20 mouse cellular contexts compared by ENCODE assay signal in genomic region chr1:182271632-182272031, GRCm38 (mm10). TPM values are rescaled to one million over a fixed set of nuclear protein-coding genes. Genes with fewer than 3 reads are reported as not detected.
DNase-seq lines count a peak whose midpoint lies in the region; ATAC-seq and TF ChIP-seq lines count a peak whose summit lies in the region.
"Had no signal": no experiment of that assay in that cellular context is flagged by ENCODE, and none has a peak within 500 bp of the region (broad histone marks: within the 10 kb centered on the region; RNA-seq: fewer than 3 reads in every experiment).

No protein-coding gene starts in this region.

- WGBS in liver, embryonic 16.5 days (ENCODE audit: insufficient replicate concordance), result 70% methylated on average over 5 of the region's 5 CpGs
- WGBS in embryonic facial prominence, embryonic 10.5 days, result 86% methylated on average over 5 of the region's 5 CpGs

- no peaks in the 10 kb centered on the region for H3K27me3 ChIP-seq in testis, adult 2 months (ENCODE audit: control insufficient read depth, insufficient read depth, low read length)
- no peaks in the 10 kb centered on the region for H3K27me3 ChIP-seq in liver, embryonic 16.5 days (ENCODE audit: control insufficient read depth, insufficient read depth, low read depth, low read length)
- H3K27me3 ChIP-seq in embryonic facial prominence, embryonic 10.5 days (replicated peaks; ENCODE audit: low read depth, poor library complexity, severe bottlenecking), result no peaks in the 10 kb centered on the region
- H3K27me3 ChIP-seq: embryonic facial prominence, embryonic 15.5 days; forebrain, embryonic 15.5 days; limb, embryonic 12.5 days; Patski had no signal

- no peaks in the 10 kb centered on the region for H3K9me3 ChIP-seq in liver, embryonic 16.5 days (replicated peaks; ENCODE audit: control insufficient read depth, low read length)
- no peaks in the 10 kb centered on the region for H3K9me3 ChIP-seq in embryonic facial prominence, embryonic 10.5 days
- H3K9me3 ChIP-seq: embryonic facial prominence, embryonic 15.5 days; forebrain, embryonic 15.5 days; limb, embryonic 12.5 days had no signal

- H3K36me3 ChIP-seq in testis, adult 2 months (ENCODE audit: control insufficient read depth, insufficient read depth, low read length), result peaks cover under 1% of the 10 kb centered on the region
- peaks cover 20% of the 10 kb centered on the region for H3K36me3 ChIP-seq in liver, embryonic 16.5 days (ENCODE audit: control insufficient read depth, insufficient read depth)
- peaks cover 42% of the 10 kb centered on the region for H3K36me3 ChIP-seq in embryonic facial prominence, embryonic 10.5 days (replicated peaks)

- H3K9ac ChIP-seq in liver, embryonic 16.5 days (ENCODE audit: low read depth, low read length), result no peak overlapping the region
- H3K9ac ChIP-seq: embryonic facial prominence, embryonic 15.5 days; forebrain, embryonic 15.5 days; limb, embryonic 12.5 days had no signal

- H3K4me2 ChIP-seq in liver, embryonic 16.5 days (ENCODE audit: low read depth, low read length), result no peak overlapping the region
- H3K4me2 ChIP-seq: embryonic facial prominence, embryonic 15.5 days; forebrain, embryonic 15.5 days; limb, embryonic 12.5 days had no signal

- no peak for TF ChIP-seq CTCF in testis, adult 2 months (IDR thresholded peaks at IDR 0.05; ENCODE audit: control insufficient read depth, insufficient read depth, insufficient replicate concordance, low read depth, low read length)

- H3K4me1 ChIP-seq in testis, adult 2 months (ENCODE audit: control insufficient read depth, insufficient read depth, low read length), result peaks cover 2% of the 10 kb centered on the region; the same call in 1 of the 2 replicates
- H3K4me1 ChIP-seq in liver, embryonic 16.5 days (ENCODE audit: control insufficient read depth, low read depth, low read length), result no peaks in the 10 kb centered on the region; the same call in 1 of the 2 replicates
- no peaks in the 10 kb centered on the region for H3K4me1 ChIP-seq in embryonic facial prominence, embryonic 10.5 days
- H3K4me1 ChIP-seq: embryonic facial prominence, embryonic 15.5 days had no signal

- TF ChIP-seq POLR2A in testis, adult 2 months (IDR thresholded peaks at IDR 0.05; ENCODE audit: control insufficient read depth, low read depth, low read length), result no peak

- DNase-seq in adrenal gland, postnatal 14 days, result peak; percentile 59
- no peak for DNase-seq in adrenal gland, postnatal 25 days
- DNase-seq in testis, postnatal 10 days (ENCODE audit: low spot score), result no peak
- DNase-seq in ovary, postnatal 36 days (ENCODE audit: low spot score), result no peak
- DNase-seq in embryonic facial prominence, embryonic 10.5 days (ENCODE audit: low spot score), result no peak
- DNase-seq: cerebellum, adult 11-12 months; heart, postnatal 10 days; right cerebral cortex, postnatal 4 days; thymus, postnatal 14 days had no signal

- H3K27ac ChIP-seq in testis, adult 2 months (ENCODE audit: control insufficient read depth, insufficient read depth, low read depth, low read length), result peak overlapping the region; percentile 92
- 0 out of 2 replicates have a peak overlapping the region, but pooled peaks have one; percentile 17 for H3K27ac ChIP-seq in liver, embryonic 16.5 days (ENCODE audit: low read length)
- no peak overlapping the region for H3K27ac ChIP-seq in embryonic facial prominence, embryonic 10.5 days (replicated peaks)
- H3K27ac ChIP-seq: embryonic facial prominence, embryonic 15.5 days; forebrain, embryonic 15.5 days; kidney, postnatal 0 days; limb, embryonic 12.5 days had no signal

- no peak for ATAC-seq in liver, embryonic 16.5 days (ENCODE audit: low read depth)
- ATAC-seq in cerebellum, adult (ENCODE audit: insufficient number of reproducible peaks, low FRiP score, low TSS enrichment), result no peak
- ATAC-seq: forebrain, embryonic 15.5 days; hindbrain, embryonic 16.5 days; lung, postnatal 0 days; Patski had no signal

- peak overlapping the region; percentile 83 for H3K4me3 ChIP-seq in testis, adult 2 months (ENCODE audit: control insufficient read depth, low read depth, low read length)
- no peak overlapping the region for H3K4me3 ChIP-seq in liver, embryonic 16.5 days (ENCODE audit: low read depth, low read length)
- H3K4me3 ChIP-seq in embryonic facial prominence, embryonic 10.5 days, result no peak overlapping the region
- H3K4me3 ChIP-seq: embryonic facial prominence, embryonic 15.5 days; forebrain, embryonic 15.5 days; limb, embryonic 12.5 days; myocyte had no signal

RNA-seq across cellular contexts. Expression of gene Degs1, which starts 11.0 kb away (rescaled TPM):
- 78.1 and 86.7 TPM in 2 replicates for total RNA-seq in adrenal gland, postnatal 14 days (2021)
- 97.3 and 103 TPM in 2 replicates for total RNA-seq in adrenal gland, postnatal 25 days (2021)
- polyA plus RNA-seq in testis, adult 2 months (2012; rRNA removed), result 10.6 and 10.9 TPM in 2 replicates
- 72.2 and 75.1 TPM in 2 replicates for polyA plus RNA-seq in liver, embryonic 16.5 days (2015; fragmentation: Nextera tagmentation; extraction: Ambion mirVana)
- 67.3 TPM in 2 replicates for polyA plus RNA-seq in embryonic facial prominence, embryonic 10.5 days (2016; fragmentation: Nextera tagmentation; extraction: Ambion mirVana)
